Mouse (Mus musculus): ENCODE results near the gene Rnf208. TPM values are rescaled to one million over a fixed set of nuclear protein-coding genes. Genes with fewer than 3 reads are reported as not detected.

Gene Rnf208
- polyA plus RNA-seq, 1 experiment from 2014 or later: 4.3 TPM

GRCm38 (mm10) chr2:25224766-25225752 is 17.0 kb upstream of the Rnf208 start:
- Histone ChIP-seq H3K4me1 (replicated peaks) (peaks cover 25% of the 10 kb centered on the region), H3K36me3 (peaks cover 11% of the 10 kb centered on the region; the same call in 1 of the 2 replicates), H3K4me3 (peak overlapping the region; percentile 55), H3K27me3 (peaks cover 8% of the 10 kb centered on the region; the same call in 1 of the 2 replicates), H3K9ac (peak overlapping the region; percentile 61), H3K9me3 (replicated peaks) (no peaks in the 10 kb centered on the region), H3K27ac (peak overlapping the region; percentile 98), H3K4me2 (peak overlapping the region; percentile 61)
- WGBS: 2% methylated on average over 41 of the region's 41 CpGs
- peak; percentile 94 for ATAC-seq (replicated peaks; ENCODE audit: insufficient number of reproducible peaks, insufficient read depth, low FRiP score, low read depth)

GRCm38 (mm10) chr2:25225811-25226379 is 16.2 kb upstream of the Rnf208 start:
- WGBS: 70% methylated on average over 8 of the region's 8 CpGs
- peak overlapping the region; percentile 55 for H3K4me3 ChIP-seq
- H3K9ac ChIP-seq: 0 out of 2 replicates have a peak overlapping the region, but pooled peaks have one; percentile 61
- H3K4me1 ChIP-seq (replicated peaks): peaks cover 25% of the 10 kb centered on the region
- peaks cover 11% of the 10 kb centered on the region; the same call in 1 of the 2 replicates for H3K36me3 ChIP-seq
- no peaks in the 10 kb centered on the region for H3K9me3 ChIP-seq (replicated peaks)
- H3K27ac ChIP-seq: peak overlapping the region; percentile 98
- ATAC-seq (replicated peaks; ENCODE audit: insufficient number of reproducible peaks, insufficient read depth, low FRiP score, low read depth): no peak
- H3K27me3 ChIP-seq: peaks cover 16% of the 10 kb centered on the region
- peak overlapping the region; percentile 61 for H3K4me2 ChIP-seq

- no peak overlapping the region for H3K4me2 ChIP-seq
- no peak overlapping the region for H3K9ac ChIP-seq
- no peak overlapping the region for H3K27ac ChIP-seq
- H3K4me3 ChIP-seq: no peak overlapping the region
- 79% methylated on average over 5 of the region's 5 CpGs for WGBS
- H3K9me3 ChIP-seq (replicated peaks): no peaks in the 10 kb centered on the region
- peaks cover 22% of the 10 kb centered on the region for H3K27me3 ChIP-seq
- H3K36me3 ChIP-seq: peaks cover 2% of the 10 kb centered on the region; the same call in 1 of the 2 replicates
- H3K4me1 ChIP-seq (replicated peaks): peaks cover 25% of the 10 kb centered on the region
- ATAC-seq (replicated peaks; ENCODE audit: insufficient number of reproducible peaks, insufficient read depth, low FRiP score, low read depth): no peak
Observed at GRCm38 (mm10) chr2:25226864-25227263, 15.2 kb upstream of the Rnf208 start.

GRCm38 (mm10) chr2:25227406-25227805 is 14.6 kb upstream of the Rnf208 start:
- ATAC-seq (replicated peaks; ENCODE audit: insufficient number of reproducible peaks, insufficient read depth, low FRiP score, low read depth): no peak

GRCm38 (mm10) chr2:25228431-25228889 is 13.6 kb upstream of the Rnf208 start:
- ATAC-seq (replicated peaks; ENCODE audit: insufficient number of reproducible peaks, insufficient read depth, low FRiP score, low read depth): no peak
- peak overlapping the region; percentile 59 for H3K4me2 ChIP-seq
- peaks cover 28% of the 10 kb centered on the region for H3K27me3 ChIP-seq
- H3K9ac ChIP-seq: peak overlapping the region; percentile 21
- H3K36me3 ChIP-seq: no peaks in the 10 kb centered on the region
- H3K27ac ChIP-seq: peak overlapping the region; percentile 73
- H3K4me3 ChIP-seq: peak overlapping the region; percentile 36
- H3K9me3 ChIP-seq (replicated peaks): no peaks in the 10 kb centered on the region
- peaks cover 21% of the 10 kb centered on the region for H3K4me1 ChIP-seq (replicated peaks)
- under 1% methylated on average over 7 of the region's 7 CpGs for WGBS

More at GRCm38 (mm10) chr2:25227406-25227805, 14.6 kb upstream of the Rnf208 start:
- no peaks in the 10 kb centered on the region for H3K36me3 ChIP-seq
- no peak overlapping the region for H3K9ac ChIP-seq
- no peaks in the 10 kb centered on the region for H3K9me3 ChIP-seq (replicated peaks)
- no peak overlapping the region for H3K27ac ChIP-seq
- H3K4me1 ChIP-seq (replicated peaks): peaks cover 25% of the 10 kb centered on the region
- H3K4me2 ChIP-seq: no peak overlapping the region
- WGBS: 86% methylated on average over 4 of the region's 4 CpGs
- no peak overlapping the region for H3K4me3 ChIP-seq
- H3K27me3 ChIP-seq: peaks cover 23% of the 10 kb centered on the region

- ATAC-seq (replicated peaks; ENCODE audit: insufficient number of reproducible peaks, insufficient read depth, low FRiP score, low read depth): no peak
- H3K4me2 ChIP-seq: peak overlapping the region; percentile 59; the same call in 1 of the 2 replicates
- H3K27ac ChIP-seq: no peak overlapping the region
- peak overlapping the region; percentile 36; the same call in 1 of the 2 replicates for H3K4me3 ChIP-seq
- WGBS: 66% methylated on average over 6 of the region's 6 CpGs
- no peaks in the 10 kb centered on the region for H3K9me3 ChIP-seq (replicated peaks)
- peaks cover 28% of the 10 kb centered on the region for H3K27me3 ChIP-seq
- no peaks in the 10 kb centered on the region for H3K36me3 ChIP-seq
- no peak overlapping the region for H3K9ac ChIP-seq
- peaks cover 17% of the 10 kb centered on the region for H3K4me1 ChIP-seq (replicated peaks)
Observed at GRCm38 (mm10) chr2:25228995-25229530, 13.0 kb upstream of the Rnf208 start.

- Histone ChIP-seq H3K27ac (no peak overlapping the region), H3K9ac (no peak overlapping the region), H3K4me2 (no peak overlapping the region), H3K4me1 (replicated peaks) (peaks cover 17% of the 10 kb centered on the region), H3K36me3 (no peaks in the 10 kb centered on the region), H3K27me3 (peaks cover 29% of the 10 kb centered on the region), H3K4me3 (no peak overlapping the region), H3K9me3 (replicated peaks) (no peaks in the 10 kb centered on the region)
- WGBS: 67% methylated on average over 5 of the region's 5 CpGs
- ATAC-seq (replicated peaks; ENCODE audit: insufficient number of reproducible peaks, insufficient read depth, low FRiP score, low read depth): no peak
Observed at GRCm38 (mm10) chr2:25229582-25229981, 12.5 kb upstream of the Rnf208 start.

- WGBS: 83% methylated on average over 7 of the region's 7 CpGs
- Histone ChIP-seq H3K4me2 (no peak overlapping the region), H3K27me3 (peaks cover 38% of the 10 kb centered on the region), H3K4me3 (no peak overlapping the region), H3K9me3 (replicated peaks) (no peaks in the 10 kb centered on the region), H3K27ac (no peak overlapping the region), H3K36me3 (no peaks in the 10 kb centered on the region), H3K4me1 (replicated peaks) (peaks cover 14% of the 10 kb centered on the region), H3K9ac (no peak overlapping the region)
- no peak for ATAC-seq (replicated peaks; ENCODE audit: insufficient number of reproducible peaks, insufficient read depth, low FRiP score, low read depth)
Observed at GRCm38 (mm10) chr2:25230581-25230980, 11.5 kb upstream of the Rnf208 start.

GRCm38 (mm10) chr2:25231038-25231437 is 11.0 kb upstream of the Rnf208 start:
- H3K4me2 ChIP-seq: no peak overlapping the region
- H3K9ac ChIP-seq: no peak overlapping the region
- WGBS: 56% methylated on average over 12 of the region's 12 CpGs
- H3K4me1 ChIP-seq (replicated peaks): peaks cover 10% of the 10 kb centered on the region
- H3K9me3 ChIP-seq (replicated peaks): no peaks in the 10 kb centered on the region
- H3K4me3 ChIP-seq: no peak overlapping the region
- H3K27me3 ChIP-seq: peaks cover 43% of the 10 kb centered on the region
- no peak overlapping the region for H3K27ac ChIP-seq
- no peak for ATAC-seq (replicated peaks; ENCODE audit: insufficient number of reproducible peaks, insufficient read depth, low FRiP score, low read depth)
- no peaks in the 10 kb centered on the region for H3K36me3 ChIP-seq

- 66% methylated on average over 4 of the region's 4 CpGs for whole genome bisulfite sequencing
- Histone ChIP-seq H3K4me3 (no peak overlapping the region), H3K27ac (no peak overlapping the region), H3K27me3 (peaks cover 52% of the 10 kb centered on the region), H3K4me1 (replicated peaks) (peaks cover 5% of the 10 kb centered on the region; the same call in 1 of the 2 replicates), H3K9ac (no peak overlapping the region), H3K4me2 (no peak overlapping the region), H3K36me3 (no peaks in the 10 kb centered on the region), H3K9me3 (replicated peaks) (no peaks in the 10 kb centered on the region)
- ATAC-seq (replicated peaks; ENCODE audit: insufficient number of reproducible peaks, insufficient read depth, low FRiP score, low read depth): no peak
Observed at GRCm38 (mm10) chr2:25233421-25233820, 8.6 kb upstream of the Rnf208 start.

- no peak within 1 kb of the TSS for H3K27ac ChIP-seq
- no peak within 1 kb of the TSS for H3K9ac ChIP-seq
- ATAC-seq (replicated peaks; ENCODE audit: insufficient number of reproducible peaks, insufficient read depth, low FRiP score, low read depth): no peak
- no peak within 1 kb of the TSS for H3K4me3 ChIP-seq
- no peaks in the 10 kb centered on the region for H3K4me1 ChIP-seq (replicated peaks)
- H3K36me3 ChIP-seq: no peaks in the 10 kb centered on the region
- H3K4me2 ChIP-seq: no peak within 1 kb of the TSS
- H3K9me3 ChIP-seq (replicated peaks): no peaks in the 10 kb centered on the region
- H3K27me3 ChIP-seq: peaks cover 53% of the 10 kb centered on the region
- WGBS: 85% methylated on average over 3 of the region's 3 CpGs
Observed at GRCm38 (mm10) chr2:25234050-25234449, 8.0 kb upstream of the Rnf208 start, which contains the start of gene Slc34a3. Gene Slc34a3, minus strand, starts transcription at chr2:25234364.

Data from heart, embryonic 15.5 days (tissue).